Mouse (Mus musculus): Measurements from ENCODE around the gene Acod1. TPM values are rescaled to one million over a fixed set of nuclear protein-coding genes. Genes with fewer than 3 reads are reported as not detected.

The Acod1 gene
- polyA plus RNA-seq, 1 experiment from 2014 or later, result 0.25 TPM

DNA sequence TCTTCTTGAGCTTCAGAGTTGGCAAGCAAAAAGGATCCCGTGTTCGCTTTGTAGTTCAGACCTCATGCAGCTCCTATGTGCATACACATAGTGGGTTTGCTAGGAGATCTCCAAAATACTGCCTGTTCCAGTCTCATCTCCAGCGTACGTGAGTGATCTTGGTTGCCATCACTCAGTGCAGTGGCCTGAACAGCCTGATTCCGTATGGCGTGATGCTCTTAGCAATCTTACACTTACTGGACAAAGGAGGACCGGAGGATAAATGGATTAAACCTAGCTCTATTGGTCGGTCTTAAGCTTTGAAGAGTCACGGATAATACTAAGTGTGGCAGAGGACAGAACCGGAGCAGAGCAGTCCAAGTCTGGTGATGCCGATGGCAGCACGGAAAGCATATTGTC lies 22.7 kb downstream of the Acod1 start:
- H3K9ac ChIP-seq (ENCODE audit: low read depth, low read length), result peak overlapping the region; percentile 66
- no peak for ATAC-seq (replicated peaks; ENCODE audit: low FRiP score)
- H3K9me3 ChIP-seq (ENCODE audit: control insufficient read depth, low read length), result no peaks in the 10 kb centered on the region
- H3K4me3 ChIP-seq (ENCODE audit: low read depth, low read length), result peak overlapping the region; percentile 77
- DNase-seq (ENCODE audit: low spot score), result no peak
- peak overlapping the region; percentile 90; the same call in 1 of the 2 replicates for H3K27ac ChIP-seq (ENCODE audit: low read depth, low read length)
- WGBS, result 22% methylated on average over 12 of the region's 12 CpGs
- H3K4me2 ChIP-seq, result peak overlapping the region; percentile 94
- peaks cover 6% of the 10 kb centered on the region; the same call in 1 of the 2 replicates for H3K4me1 ChIP-seq (replicated peaks; ENCODE audit: control insufficient read depth, insufficient read depth, low read length)
- H3K36me3 ChIP-seq (ENCODE audit: control insufficient read depth, insufficient read depth, low read length), result peaks cover 12% of the 10 kb centered on the region
- no peaks in the 10 kb centered on the region for H3K27me3 ChIP-seq (replicated peaks; ENCODE audit: control insufficient read depth, insufficient read depth, low read length)

GRCm38 (mm10) chr14:103069864-103070611 lies 23.3 kb downstream of the Acod1 start, which contains the start of gene Cln5:
TSS of gene Cln5 (plus strand) at chr14:103070216.
- Histone ChIP-seq H3K4me3 (ENCODE audit: low read depth, low read length) (peak within 1 kb of the TSS; percentile 77), H3K27me3 (replicated peaks; ENCODE audit: control insufficient read depth, insufficient read depth, low read length) (no peaks in the 10 kb centered on the region), H3K9ac (ENCODE audit: low read depth, low read length) (peak within 1 kb of the TSS; percentile 81), H3K4me1 (replicated peaks; ENCODE audit: control insufficient read depth, insufficient read depth, low read length) (peaks cover 6% of the 10 kb centered on the region; the same call in 1 of the 2 replicates), H3K36me3 (ENCODE audit: control insufficient read depth, insufficient read depth, low read length) (peaks cover 14% of the 10 kb centered on the region), H3K4me2 (peak within 1 kb of the TSS; percentile 94), H3K9me3 (ENCODE audit: control insufficient read depth, low read length) (no peaks in the 10 kb centered on the region), H3K27ac (ENCODE audit: low read depth, low read length) (peak within 1 kb of the TSS; percentile 90)
- DNase-seq (ENCODE audit: low spot score) (peak; percentile 91), ATAC-seq (replicated peaks; ENCODE audit: low FRiP score) (peak; percentile 97)
- under 1% methylated on average over 65 of the region's 65 CpGs for WGBS

GRCm38 (mm10) chr14:103070790-103071189 lies 24.0 kb downstream of the Acod1 start:
- ATAC-seq (replicated peaks; ENCODE audit: low FRiP score) (peak; percentile 10; the same call in 1 of the 2 replicates), DNase-seq (ENCODE audit: low spot score) (no peak)
- peak overlapping the region; percentile 77 for H3K4me3 ChIP-seq (ENCODE audit: low read depth, low read length)
- no peaks in the 10 kb centered on the region for H3K27me3 ChIP-seq (replicated peaks; ENCODE audit: control insufficient read depth, insufficient read depth, low read length)
- H3K36me3 ChIP-seq (ENCODE audit: control insufficient read depth, insufficient read depth, low read length), result peaks cover 14% of the 10 kb centered on the region
- 0 out of 2 replicates have a peak, but pooled peaks cover 6% of the 10 kb centered on the region for H3K4me1 ChIP-seq (replicated peaks; ENCODE audit: control insufficient read depth, insufficient read depth, low read length)
- 6% methylated on average over 10 of the region's 10 CpGs for WGBS
- peak overlapping the region; percentile 94 for H3K4me2 ChIP-seq
- H3K9me3 ChIP-seq (ENCODE audit: control insufficient read depth, low read length), result no peaks in the 10 kb centered on the region
- H3K9ac ChIP-seq (ENCODE audit: low read depth, low read length), result peak overlapping the region; percentile 81
- H3K27ac ChIP-seq (ENCODE audit: low read depth, low read length), result peak overlapping the region; percentile 90

DNA sequence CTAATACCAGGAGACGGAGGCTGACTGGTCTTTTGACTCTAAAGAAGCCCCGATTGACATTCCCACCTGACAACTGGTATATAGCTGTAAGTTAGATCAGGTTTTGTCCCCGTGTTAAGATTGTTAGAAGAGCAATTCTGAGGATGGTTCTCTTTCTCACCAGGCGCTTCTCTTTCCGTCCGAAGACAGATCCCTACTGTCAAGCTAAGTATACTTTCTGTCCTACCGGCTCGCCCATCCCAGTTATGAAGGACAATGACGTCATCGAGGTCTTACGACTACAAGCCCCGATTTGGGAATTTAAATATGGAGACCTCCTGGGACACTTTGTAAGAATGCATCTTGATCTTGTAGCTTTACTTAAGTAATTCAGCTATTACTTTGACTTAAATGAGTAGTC lies 24.7 kb downstream of the Acod1 start:
- WGBS, result 87% methylated on average over 12 of the region's 12 CpGs
- H3K9ac ChIP-seq (ENCODE audit: low read depth, low read length), result no peak overlapping the region
- no peak overlapping the region for H3K27ac ChIP-seq (ENCODE audit: low read depth, low read length)
- H3K4me3 ChIP-seq (ENCODE audit: low read depth, low read length), result no peak overlapping the region
- H3K4me1 ChIP-seq (replicated peaks; ENCODE audit: control insufficient read depth, insufficient read depth, low read length), result 0 out of 2 replicates have a peak, but pooled peaks cover 6% of the 10 kb centered on the region
- no peak for ATAC-seq (replicated peaks; ENCODE audit: low FRiP score)
- no peaks in the 10 kb centered on the region for H3K27me3 ChIP-seq (replicated peaks; ENCODE audit: control insufficient read depth, insufficient read depth, low read length)
- H3K36me3 ChIP-seq (ENCODE audit: control insufficient read depth, insufficient read depth, low read length), result peaks cover 17% of the 10 kb centered on the region
- no peaks in the 10 kb centered on the region for H3K9me3 ChIP-seq (ENCODE audit: control insufficient read depth, low read length)
- no peak for DNase-seq (ENCODE audit: low spot score)
- peak overlapping the region; percentile 94; the same call in 1 of the 2 replicates for H3K4me2 ChIP-seq

DNA sequence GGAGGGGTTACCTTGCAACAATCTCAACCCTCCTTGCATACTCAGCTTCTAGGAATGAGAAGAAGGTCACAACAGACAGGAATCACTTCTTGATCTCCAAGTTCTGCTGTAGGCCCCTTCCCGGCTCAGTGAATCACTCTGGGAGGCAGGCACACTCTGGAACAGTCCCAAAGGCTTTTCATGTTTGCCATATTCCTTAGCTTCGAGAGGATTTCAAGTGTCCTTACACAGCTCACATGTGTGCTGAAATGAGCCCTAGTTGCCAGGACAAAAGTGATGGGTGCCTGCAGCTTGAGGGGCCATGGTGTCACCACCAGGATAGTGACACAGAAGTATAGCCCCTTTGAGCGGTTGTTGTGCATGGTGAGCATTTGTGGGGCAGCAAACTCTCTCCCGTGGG lies 26.0 kb downstream of the Acod1 start:
- H3K9ac ChIP-seq (ENCODE audit: low read depth, low read length), result no peak overlapping the region
- WGBS, result 83% methylated on average over 4 of the region's 4 CpGs
- no peak for ATAC-seq (replicated peaks; ENCODE audit: low FRiP score)
- no peak overlapping the region for H3K4me3 ChIP-seq (ENCODE audit: low read depth, low read length)
- H3K36me3 ChIP-seq (ENCODE audit: control insufficient read depth, insufficient read depth, low read length), result peaks cover 17% of the 10 kb centered on the region
- no peak for DNase-seq (ENCODE audit: low spot score)
- H3K9me3 ChIP-seq (ENCODE audit: control insufficient read depth, low read length), result no peaks in the 10 kb centered on the region
- H3K4me2 ChIP-seq, result no peak overlapping the region
- no peak overlapping the region for H3K27ac ChIP-seq (ENCODE audit: low read depth, low read length)
- 0 out of 2 replicates have a peak, but pooled peaks cover 6% of the 10 kb centered on the region for H3K4me1 ChIP-seq (replicated peaks; ENCODE audit: control insufficient read depth, insufficient read depth, low read length)
- H3K27me3 ChIP-seq (replicated peaks; ENCODE audit: control insufficient read depth, insufficient read depth, low read length), result no peaks in the 10 kb centered on the region

- Histone ChIP-seq H3K27ac (ENCODE audit: low read depth, low read length) (no peak overlapping the region), H3K9ac (ENCODE audit: low read depth, low read length) (no peak overlapping the region), H3K9me3 (ENCODE audit: control insufficient read depth, low read length) (no peaks in the 10 kb centered on the region), H3K27me3 (replicated peaks; ENCODE audit: control insufficient read depth, insufficient read depth, low read length) (no peaks in the 10 kb centered on the region), H3K4me1 (replicated peaks; ENCODE audit: control insufficient read depth, insufficient read depth, low read length) (0 out of 2 replicates have a peak, but pooled peaks cover 6% of the 10 kb centered on the region), H3K36me3 (ENCODE audit: control insufficient read depth, insufficient read depth, low read length) (peaks cover 17% of the 10 kb centered on the region), H3K4me2 (no peak overlapping the region), H3K4me3 (ENCODE audit: low read depth, low read length) (no peak overlapping the region)
- DNase-seq (ENCODE audit: low spot score) (no peak), ATAC-seq (replicated peaks; ENCODE audit: low FRiP score) (no peak)
- WGBS, result 94% methylated on average over 8 of the region's 8 CpGs
Observed at GRCm38 (mm10) chr14:103073825-103074224, 27.0 kb downstream of the Acod1 start.

- no peak for ATAC-seq (replicated peaks; ENCODE audit: low FRiP score)
- Histone ChIP-seq H3K36me3 (ENCODE audit: control insufficient read depth, insufficient read depth, low read length) (peaks cover 17% of the 10 kb centered on the region), H3K27me3 (replicated peaks; ENCODE audit: control insufficient read depth, insufficient read depth, low read length) (no peaks in the 10 kb centered on the region), H3K4me2 (no peak overlapping the region), H3K4me3 (ENCODE audit: low read depth, low read length) (no peak overlapping the region), H3K4me1 (replicated peaks; ENCODE audit: control insufficient read depth, insufficient read depth, low read length) (0 out of 2 replicates have a peak, but pooled peaks cover 3% of the 10 kb centered on the region), H3K27ac (ENCODE audit: low read depth, low read length) (no peak overlapping the region), H3K9ac (ENCODE audit: low read depth, low read length) (no peak overlapping the region), H3K9me3 (ENCODE audit: control insufficient read depth, low read length) (no peaks in the 10 kb centered on the region)
- no peak for DNase-seq (ENCODE audit: low spot score)
- WGBS, result 66% methylated on average over 7 of the region's 7 CpGs
Observed at GRCm38 (mm10) chr14:103075166-103075565, 28.4 kb downstream of the Acod1 start.

DNA sequence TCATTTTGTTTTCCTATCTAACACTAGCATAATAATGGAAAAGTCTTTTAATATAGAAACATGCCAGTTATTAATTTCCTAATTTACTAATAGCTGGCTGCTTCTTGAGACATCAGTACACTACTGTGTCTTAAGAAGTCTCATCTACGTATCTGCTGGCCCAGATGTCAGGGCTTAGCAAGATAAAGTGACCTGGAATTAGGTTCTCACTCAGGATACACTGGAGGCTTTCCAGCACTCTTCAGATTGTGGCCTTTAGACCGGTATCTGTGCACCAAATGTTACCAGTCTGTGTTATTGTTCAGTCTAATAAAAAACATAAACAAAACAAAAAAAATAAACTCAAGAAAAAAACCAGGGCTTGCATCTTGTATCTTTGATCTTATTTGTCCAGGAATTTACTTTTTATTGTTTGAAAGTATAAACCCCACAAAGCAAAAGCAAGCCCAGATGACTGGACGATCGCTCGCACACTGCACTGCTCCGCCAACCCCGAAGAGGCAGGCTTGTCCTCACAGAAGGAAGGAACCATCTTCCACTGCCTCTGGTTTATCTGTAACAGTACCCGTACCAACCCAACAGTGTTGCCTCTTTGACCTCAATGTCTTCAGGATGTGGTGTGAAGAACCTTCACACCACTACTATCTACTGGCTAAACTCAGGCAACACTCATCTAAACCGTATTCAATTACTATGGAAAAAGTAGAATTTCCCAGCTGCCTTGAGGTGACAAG lies 30.7 kb downstream of the Acod1 start:
- no peak for DNase-seq (ENCODE audit: low spot score)
- Histone ChIP-seq H3K4me2 (no peak overlapping the region), H3K36me3 (ENCODE audit: control insufficient read depth, insufficient read depth, low read length) (peaks cover 17% of the 10 kb centered on the region), H3K9ac (ENCODE audit: low read depth, low read length) (no peak overlapping the region), H3K27ac (ENCODE audit: low read depth, low read length) (no peak overlapping the region), H3K4me1 (replicated peaks; ENCODE audit: control insufficient read depth, insufficient read depth, low read length) (no peaks in the 10 kb centered on the region), H3K27me3 (replicated peaks; ENCODE audit: control insufficient read depth, insufficient read depth, low read length) (no peaks in the 10 kb centered on the region), H3K9me3 (ENCODE audit: control insufficient read depth, low read length) (no peaks in the 10 kb centered on the region), H3K4me3 (ENCODE audit: low read depth, low read length) (no peak overlapping the region)
- ATAC-seq (replicated peaks; ENCODE audit: low FRiP score), result no peak
- 86% methylated on average over 9 of the region's 9 CpGs for WGBS

All from liver, embryonic 11.5 days (tissue).